Mouse (Mus musculus) liver, embryonic 14.5 days (tissue): Measurements from ENCODE around the gene Lyrm1.

Experiments used
- CTCF ChIP-seq: IDR thresholded peaks from 2 replicates; pipeline ENCODE4 v1.5.1; 2016; ENCODE audit warnings: antibody characterized with exemption, low read depth, control low read depth
- EP300 ChIP-seq: IDR thresholded peaks from 2 replicates; pipeline ENCODE4 v1.6.1; 2016; ENCODE audit warnings: antibody characterized with exemption, low read depth

DNA sequence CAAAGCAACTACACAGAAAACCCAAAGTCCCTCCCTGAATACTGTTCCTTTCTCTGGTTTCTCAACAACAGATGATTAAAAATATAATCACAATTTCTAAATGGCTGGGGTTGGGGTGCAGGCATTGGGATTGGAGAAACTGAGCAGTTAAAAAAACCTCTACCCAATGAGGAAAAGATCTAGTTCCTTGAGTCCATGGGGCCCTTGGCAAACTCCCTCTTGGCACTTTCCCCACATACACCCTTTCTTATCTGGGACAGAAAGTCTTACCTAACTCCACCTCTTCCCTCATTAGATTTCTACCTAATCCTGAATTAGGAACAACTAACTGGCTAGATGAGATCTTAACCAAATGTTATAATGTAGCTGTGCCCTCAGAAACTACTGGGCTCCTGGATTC is 40.6 kb upstream of the Lyrm1 start:
- TF ChIP-seq CTCF (no peak), EP300 (no peak)
